Mouse (Mus musculus): ENCODE measurements around the gene Hhipl2. TPM values are rescaled to one million over a fixed set of nuclear protein-coding genes. Genes with fewer than 3 reads are reported as not detected.

The Hhipl2 gene
- polyA plus RNA-seq, 1 experiment, result not detected

DNA sequence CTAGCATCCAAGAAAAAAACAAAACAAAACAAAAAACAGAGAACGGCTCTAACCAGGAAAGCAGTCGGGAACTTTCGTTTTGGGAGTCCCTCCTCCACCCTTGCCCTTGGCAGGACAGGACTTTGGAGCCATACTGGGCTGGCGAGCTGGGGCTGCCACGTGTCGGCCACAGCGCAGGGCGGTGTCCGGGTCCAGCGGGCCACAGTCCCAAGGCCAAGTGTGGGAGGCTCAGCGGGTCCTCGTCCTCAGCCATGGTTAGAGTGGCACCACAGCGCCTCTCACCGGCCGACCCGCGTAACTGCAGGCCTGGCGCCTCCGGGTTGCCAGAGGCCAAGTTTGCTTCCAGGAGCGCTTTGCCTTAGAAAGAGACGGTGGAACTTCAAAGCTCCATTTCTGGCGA lies 21.0 kb downstream of the Hhipl2 start:
- no peak for TF ChIP-seq GATA1 (IDR thresholded peaks at IDR 0.05; ENCODE audit: low read length)

GRCm38 (mm10) chr1:183442015-183442774 lies 24.2 kb downstream of the Hhipl2 start:
- TF ChIP-seq GATA1 (IDR thresholded peaks at IDR 0.05; ENCODE audit: low read length), result no peak

- no peak for TF ChIP-seq GATA1 (IDR thresholded peaks at IDR 0.05; ENCODE audit: low read length)
Observed at GRCm38 (mm10) chr1:183453066-183453465, 35.1 kb downstream of the Hhipl2 start.

Other genes with a start within 250 kb of the Hhipl2 start
- 2.9 and 4.8 TPM in 2 replicates for gene Disp1, start 196.7 kb upstream of the Hhipl2 start, polyA plus RNA-seq (2012)
- gene Aida, start 121.6 kb upstream of the Hhipl2 start, polyA plus RNA-seq (2012), result 18.7 and 22.9 TPM in 2 replicates
- gene Brox, start 120.9 kb upstream of the Hhipl2 start, polyA plus RNA-seq (2012), result 2.0 and 5.1 TPM in 2 replicates
- 24.9 TPM in 2 replicates for gene Mia3, start 48.7 kb upstream of the Hhipl2 start, polyA plus RNA-seq (2012)
- gene Taf1a, start 29.2 kb upstream of the Hhipl2 start, polyA plus RNA-seq (2012), result 0.85 and 1.1 TPM in 2 replicates

Measured in G1E-ER4 (cell line).